Mouse (Mus musculus): Measurements from ENCODE around the gene Jph4. TPM values are rescaled to one million over a fixed set of nuclear protein-coding genes. Genes with fewer than 3 reads are reported as not detected.

The Jph4 gene
- polyA plus RNA-seq, 1 experiment from 2014 or later, result not detected

GRCm38 (mm10) chr14:55064481-55065370 lies 52.0 kb downstream of the Jph4 start:
- Histone ChIP-seq H3K4me2 (ENCODE audit: low read depth, low read length) (peak overlapping the region; percentile 86), H3K9ac (ENCODE audit: low read depth, low read length) (no peak overlapping the region; the same call in 1 of the 2 replicates), H3K27me3 (ENCODE audit: control insufficient read depth, insufficient read depth, low read depth, low read length) (no peaks in the 10 kb centered on the region), H3K4me1 (ENCODE audit: control insufficient read depth, low read depth, low read length) (peaks cover 31% of the 10 kb centered on the region), H3K36me3 (ENCODE audit: control insufficient read depth, insufficient read depth) (no peaks in the 10 kb centered on the region), H3K9me3 (replicated peaks; ENCODE audit: control insufficient read depth, low read length) (no peaks in the 10 kb centered on the region), H3K4me3 (ENCODE audit: low read depth, low read length) (peak overlapping the region; percentile 68), H3K27ac (ENCODE audit: low read length) (no peak overlapping the region)
- no peak for ATAC-seq (ENCODE audit: low read depth)
- 69% methylated on average over 35 of the region's 35 CpGs for WGBS (ENCODE audit: insufficient replicate concordance)

- 82% methylated on average over 22 of the region's 22 CpGs for WGBS (ENCODE audit: insufficient replicate concordance)
- Histone ChIP-seq H3K4me3 (ENCODE audit: low read depth, low read length) (peak overlapping the region; percentile 68), H3K36me3 (ENCODE audit: control insufficient read depth, insufficient read depth) (no peaks in the 10 kb centered on the region), H3K9ac (ENCODE audit: low read depth, low read length) (peak overlapping the region; percentile 80), H3K27me3 (ENCODE audit: control insufficient read depth, insufficient read depth, low read depth, low read length) (no peaks in the 10 kb centered on the region), H3K4me2 (ENCODE audit: low read depth, low read length) (peak overlapping the region; percentile 86), H3K9me3 (replicated peaks; ENCODE audit: control insufficient read depth, low read length) (no peaks in the 10 kb centered on the region), H3K4me1 (ENCODE audit: control insufficient read depth, low read depth, low read length) (peaks cover 40% of the 10 kb centered on the region), H3K27ac (ENCODE audit: low read length) (peak overlapping the region; percentile 86)
- no peak for ATAC-seq (ENCODE audit: low read depth)
These were observed 53.0 kb downstream of the Jph4 start for GRCm38 (mm10) chr14:55063581-55064381.

- Histone ChIP-seq H3K9me3 (replicated peaks; ENCODE audit: control insufficient read depth, low read length) (no peaks in the 10 kb centered on the region), H3K36me3 (ENCODE audit: control insufficient read depth, insufficient read depth) (no peaks in the 10 kb centered on the region), H3K4me2 (ENCODE audit: low read depth, low read length) (peak overlapping the region; percentile 86), H3K4me1 (ENCODE audit: control insufficient read depth, low read depth, low read length) (peaks cover 45% of the 10 kb centered on the region), H3K9ac (ENCODE audit: low read depth, low read length) (peak overlapping the region; percentile 80), H3K4me3 (ENCODE audit: low read depth, low read length) (peak overlapping the region; percentile 68), H3K27ac (ENCODE audit: low read length) (peak overlapping the region; percentile 86), H3K27me3 (ENCODE audit: control insufficient read depth, insufficient read depth, low read depth, low read length) (no peaks in the 10 kb centered on the region)
- ATAC-seq (ENCODE audit: low read depth), result no peak; the same call in 1 of the 2 replicates
- 49% methylated on average over 5 of the region's 5 CpGs for WGBS (ENCODE audit: insufficient replicate concordance)
These were observed 53.6 kb downstream of the Jph4 start for GRCm38 (mm10) chr14:55063117-55063516.

GRCm38 (mm10) chr14:55062626-55063025 lies 54.1 kb downstream of the Jph4 start:
- peak; percentile 100 for ATAC-seq (ENCODE audit: low read depth)
- Histone ChIP-seq H3K36me3 (ENCODE audit: control insufficient read depth, insufficient read depth) (no peaks in the 10 kb centered on the region), H3K4me3 (ENCODE audit: low read depth, low read length) (peak overlapping the region; percentile 68), H3K27me3 (ENCODE audit: control insufficient read depth, insufficient read depth, low read depth, low read length) (no peaks in the 10 kb centered on the region), H3K4me2 (ENCODE audit: low read depth, low read length) (peak overlapping the region; percentile 86), H3K4me1 (ENCODE audit: control insufficient read depth, low read depth, low read length) (peaks cover 45% of the 10 kb centered on the region), H3K27ac (ENCODE audit: low read length) (peak overlapping the region; percentile 86), H3K9me3 (replicated peaks; ENCODE audit: control insufficient read depth, low read length) (no peaks in the 10 kb centered on the region), H3K9ac (ENCODE audit: low read depth, low read length) (peak overlapping the region; percentile 80)
- WGBS (ENCODE audit: insufficient replicate concordance), result 5% methylated on average over 17 of the region's 17 CpGs

- Histone ChIP-seq H3K4me3 (ENCODE audit: low read depth, low read length) (no peak overlapping the region), H3K36me3 (ENCODE audit: control insufficient read depth, insufficient read depth) (no peaks in the 10 kb centered on the region), H3K4me2 (ENCODE audit: low read depth, low read length) (peak overlapping the region; percentile 86; the same call in 1 of the 2 replicates), H3K9ac (ENCODE audit: low read depth, low read length) (peak overlapping the region; percentile 62), H3K9me3 (replicated peaks; ENCODE audit: control insufficient read depth, low read length) (no peaks in the 10 kb centered on the region), H3K4me1 (ENCODE audit: control insufficient read depth, low read depth, low read length) (peaks cover 45% of the 10 kb centered on the region), H3K27me3 (ENCODE audit: control insufficient read depth, insufficient read depth, low read depth, low read length) (no peaks in the 10 kb centered on the region), H3K27ac (ENCODE audit: low read length) (peak overlapping the region; percentile 49)
- ATAC-seq (ENCODE audit: low read depth), result no peak
- WGBS (ENCODE audit: insufficient replicate concordance), result 53% methylated on average over 7 of the region's 7 CpGs
These were observed 54.9 kb downstream of the Jph4 start for GRCm38 (mm10) chr14:55061845-55062244.

GRCm38 (mm10) chr14:55059931-55060330 lies 56.8 kb downstream of the Jph4 start:
- Histone ChIP-seq H3K4me1 (ENCODE audit: control insufficient read depth, low read depth, low read length) (peaks cover 45% of the 10 kb centered on the region), H3K27me3 (ENCODE audit: control insufficient read depth, insufficient read depth, low read depth, low read length) (no peaks in the 10 kb centered on the region), H3K4me2 (ENCODE audit: low read depth, low read length) (no peak overlapping the region), H3K27ac (ENCODE audit: low read length) (peak overlapping the region; percentile 1; the same call in 1 of the 2 replicates), H3K4me3 (ENCODE audit: low read depth, low read length) (no peak overlapping the region), H3K9me3 (replicated peaks; ENCODE audit: control insufficient read depth, low read length) (no peaks in the 10 kb centered on the region), H3K36me3 (ENCODE audit: control insufficient read depth, insufficient read depth) (no peaks in the 10 kb centered on the region), H3K9ac (ENCODE audit: low read depth, low read length) (no peak overlapping the region)
- 72% methylated on average over 5 of the region's 5 CpGs for WGBS (ENCODE audit: insufficient replicate concordance)
- ATAC-seq (ENCODE audit: low read depth), result no peak

GRCm38 (mm10) chr14:55059009-55059408 lies 57.7 kb downstream of the Jph4 start:
- H3K27me3 ChIP-seq (ENCODE audit: control insufficient read depth, insufficient read depth, low read depth, low read length), result no peaks in the 10 kb centered on the region
- ATAC-seq (ENCODE audit: low read depth), result no peak
- no peak overlapping the region for H3K9ac ChIP-seq (ENCODE audit: low read depth, low read length)
- H3K4me2 ChIP-seq (ENCODE audit: low read depth, low read length), result no peak overlapping the region
- 21% methylated on average over 1 of the region's 1 CpGs for WGBS (ENCODE audit: insufficient replicate concordance)
- H3K27ac ChIP-seq (ENCODE audit: low read length), result peak overlapping the region; percentile 18
- H3K9me3 ChIP-seq (replicated peaks; ENCODE audit: control insufficient read depth, low read length), result no peaks in the 10 kb centered on the region
- H3K36me3 ChIP-seq (ENCODE audit: control insufficient read depth, insufficient read depth), result no peaks in the 10 kb centered on the region
- H3K4me1 ChIP-seq (ENCODE audit: control insufficient read depth, low read depth, low read length), result peaks cover 38% of the 10 kb centered on the region
- no peak overlapping the region for H3K4me3 ChIP-seq (ENCODE audit: low read depth, low read length)
